Mouse (Mus musculus): Measurements from ENCODE around the gene Prr27.

DNA sequence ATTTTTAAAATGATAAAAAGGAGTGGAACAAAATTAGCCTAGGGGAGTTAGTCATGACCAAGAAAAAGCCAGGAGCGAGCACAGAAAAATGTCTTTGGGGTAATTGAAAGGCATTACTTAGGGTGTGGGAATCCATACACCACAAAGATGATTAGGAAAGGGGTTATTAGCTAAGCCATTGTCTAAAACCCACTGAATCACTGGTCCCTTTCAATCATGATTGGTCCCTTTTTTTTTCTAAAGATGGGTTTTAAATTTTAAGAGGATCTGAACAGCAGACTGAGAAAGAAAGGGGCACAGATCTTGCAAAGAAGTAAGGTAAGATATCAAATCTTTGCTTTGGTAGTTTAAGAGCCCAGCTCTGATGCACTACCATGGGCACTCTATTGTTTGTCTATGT, 59.2 kb downstream of the Prr27 start, which contains the start of gene Odam:
- no peak for TF ChIP-seq CTCF (IDR thresholded peaks at IDR 0.05; ENCODE audit: control insufficient read depth, insufficient read depth, insufficient replicate concordance, low read depth, low read length)
- TF ChIP-seq POLR2A (IDR thresholded peaks at IDR 0.05; ENCODE audit: control insufficient read depth, low read depth, low read length): no peak
